Mouse (Mus musculus): ENCODE measurements at regions not wholly inside any gene's neighbourhood (a gene's known extent, or its start where the extent isn't known, plus 50 kb on each side); places are given as distances from the start of the nearest gene placed in this dataset.

GRCm38 (mm10) chr11:88778326-88778725 lies 60.0 kb upstream of the Msi2 start:
- no peak for DNase-seq (ENCODE audit: low read depth)
- TF ChIP-seq CTCF (IDR thresholded peaks at IDR 0.05; ENCODE audit: borderline replicate concordance, extremely low read depth, insufficient read depth, insufficient read length) (no peak), POLR2A (IDR thresholded peaks at IDR 0.05; ENCODE audit: borderline replicate concordance, extremely low read depth, insufficient read depth, insufficient read length, poor library complexity, severe bottlenecking) (no peak)

- TF ChIP-seq CTCF (IDR thresholded peaks at IDR 0.05; ENCODE audit: borderline replicate concordance, extremely low read depth, insufficient read depth, insufficient read length): no peak
- no peak for TF ChIP-seq POLR2A (IDR thresholded peaks at IDR 0.05; ENCODE audit: borderline replicate concordance, extremely low read depth, insufficient read depth, insufficient read length, poor library complexity, severe bottlenecking)
- peak; percentile 73 for DNase-seq (ENCODE audit: low read depth)
Measured at GRCm38 (mm10) chr11:88774401-88774931, 56.2 kb upstream of the Msi2 start.

GRCm38 (mm10) chr11:88773961-88774360 lies 55.6 kb upstream of the Msi2 start:
- no peak for DNase-seq (ENCODE audit: low read depth)

GRCm38 (mm10) chr11:88770405-88770804 lies 52.1 kb upstream of the Msi2 start:
- no peak for DNase-seq (ENCODE audit: low read depth)
- no peak for TF ChIP-seq POLR2A (IDR thresholded peaks at IDR 0.05; ENCODE audit: borderline replicate concordance, extremely low read depth, insufficient read depth, insufficient read length, poor library complexity, severe bottlenecking)
- no peak for TF ChIP-seq CTCF (IDR thresholded peaks at IDR 0.05; ENCODE audit: borderline replicate concordance, extremely low read depth, insufficient read depth, insufficient read length)

More at GRCm38 (mm10) chr11:88773961-88774360, 55.6 kb upstream of the Msi2 start:
- TF ChIP-seq POLR2A (IDR thresholded peaks at IDR 0.05; ENCODE audit: borderline replicate concordance, extremely low read depth, insufficient read depth, insufficient read length, poor library complexity, severe bottlenecking): no peak
- TF ChIP-seq CTCF (IDR thresholded peaks at IDR 0.05; ENCODE audit: borderline replicate concordance, extremely low read depth, insufficient read depth, insufficient read length): no peak

Measured in brain, embryonic 14.5 days (tissue).